Comparison of ENCODE assay signal across 29 mouse cellular contexts in the genomic region with DNA sequence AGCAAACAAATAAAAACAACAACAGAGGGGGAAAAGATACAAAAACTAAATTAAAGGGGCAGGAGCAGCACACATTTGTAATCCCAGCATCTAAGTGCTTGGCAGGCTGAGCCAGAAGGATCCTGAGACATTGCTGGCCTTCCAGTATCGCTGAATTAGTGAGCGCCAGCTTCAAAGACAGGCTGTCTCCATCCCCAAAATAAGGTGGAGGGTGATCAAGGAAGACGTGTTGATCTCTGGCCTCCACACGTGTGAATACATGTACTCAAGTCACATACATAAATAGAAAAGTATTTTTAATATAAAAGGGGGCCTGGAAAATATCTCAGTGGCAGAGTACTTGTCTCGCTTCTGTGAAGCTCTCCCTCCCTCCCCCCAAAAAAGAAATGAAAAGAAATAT. TPM values are rescaled to one million over a fixed set of nuclear protein-coding genes. Genes with fewer than 3 reads are reported as not detected.
"Had no signal": no experiment of that assay in that cellular context is flagged by ENCODE, and none has a peak within 500 bp of the region (broad histone marks: within the 10 kb centered on the region; RNA-seq: fewer than 3 reads in every experiment).

No protein-coding gene starts in this region.

- DNase-seq: cerebellum, adult 2 months; cerebellum, adult 8-10 months; cerebellum, adult 9-10 months; cerebellum, adult 9-11 months; cerebellum, postnatal 10 days; cerebellum, postnatal 14 days; cerebellum, postnatal 25 days; cerebellum, postnatal 36 days; embryo, embryonic 11 days; forebrain, postnatal 0 days; gastrocnemius, adult 2 months; gastrocnemius, postnatal 10 days; gastrocnemius, postnatal 14 days; gastrocnemius, postnatal 25 days; gastrocnemius, postnatal 36 days; heart, adult 18-20 months; heart, adult 2 months had no signal

- H3K9ac ChIP-seq: embryonic facial prominence, embryonic 12.5 days; embryonic facial prominence, embryonic 13.5 days; embryonic facial prominence, embryonic 15.5 days; forebrain, embryonic 12.5 days; forebrain, embryonic 15.5 days; forebrain, postnatal 0 days had no signal

- H3K36me3 ChIP-seq: embryonic facial prominence, embryonic 10.5 days; embryonic facial prominence, embryonic 12.5 days; embryonic facial prominence, embryonic 13.5 days; embryonic facial prominence, embryonic 15.5 days; forebrain, embryonic 10.5 days; forebrain, embryonic 12.5 days; forebrain, embryonic 15.5 days; heart, embryonic 10.5 days had no signal

- H3K4me2 ChIP-seq: embryonic facial prominence, embryonic 12.5 days; embryonic facial prominence, embryonic 13.5 days; embryonic facial prominence, embryonic 15.5 days; forebrain, embryonic 12.5 days; forebrain, embryonic 15.5 days had no signal

- H3K9me3 ChIP-seq: embryonic facial prominence, embryonic 10.5 days; embryonic facial prominence, embryonic 12.5 days; embryonic facial prominence, embryonic 13.5 days; embryonic facial prominence, embryonic 15.5 days; forebrain, embryonic 10.5 days; forebrain, embryonic 12.5 days; forebrain, embryonic 15.5 days; heart, embryonic 10.5 days had no signal

- H3K4me3 ChIP-seq: embryonic facial prominence, embryonic 10.5 days; embryonic facial prominence, embryonic 12.5 days; embryonic facial prominence, embryonic 13.5 days; embryonic facial prominence, embryonic 15.5 days; erythroblast, embryonic 14.5 days; forebrain, embryonic 10.5 days; forebrain, embryonic 12.5 days; forebrain, embryonic 15.5 days; gastrocnemius, adult 2 months; heart, adult 2 months; heart, embryonic 10.5 days had no signal

- H3K4me1 ChIP-seq: embryonic facial prominence, embryonic 12.5 days had no signal

- ATAC-seq: forebrain, embryonic 14.5 days; forebrain, embryonic 15.5 days; forebrain, embryonic 16.5 days; forebrain, postnatal 0 days had no signal

- H3K27ac ChIP-seq: embryonic facial prominence, embryonic 10.5 days; embryonic facial prominence, embryonic 12.5 days; embryonic facial prominence, embryonic 13.5 days; embryonic facial prominence, embryonic 15.5 days; forebrain, embryonic 10.5 days; forebrain, embryonic 12.5 days; forebrain, embryonic 15.5 days; gastrocnemius, adult 2 months; heart, adult 2 months; heart, embryonic 10.5 days had no signal

RNA-seq across cellular contexts. Expression of a gene that starts 15.1 kb away (rescaled TPM):
- polyA plus RNA-seq: cerebellum, adult 2 months; cortical plate, adult 2 months; erythroblast, embryonic 14.5 days; heart, adult 2 months had no signal
